Mouse (Mus musculus) kidney, adult 18-20 months (tissue): ENCODE measurements at regions not wholly inside any gene's neighbourhood (a gene's known extent, or its start where the extent isn't known, plus 50 kb on each side); places are given as distances from the start of the nearest gene placed in this dataset.

Experiments
- DNase-seq: peaks from one replicate; pipeline ENCODE4 v3.0.0; 2021

GRCm38 (mm10) chr8:34539232-34539631, 427.7 kb upstream of the Gm10131 start:
- no peak for DNase-seq

- DNase-seq = no peak
Observed at GRCm38 (mm10) chr8:34535434-34535833, 423.9 kb upstream of the Gm10131 start.

GRCm38 (mm10) chr8:34533421-34533820, 421.9 kb upstream of the Gm10131 start:
- no peak for DNase-seq

- no peak for DNase-seq
Observed at GRCm38 (mm10) chr8:34530896-34531679, 419.6 kb upstream of the Gm10131 start.

GRCm38 (mm10) chr8:34530046-34530445, 418.5 kb upstream of the Gm10131 start:
- DNase-seq = no peak

GRCm38 (mm10) chr8:34529452-34529851, 417.9 kb upstream of the Gm10131 start:
- DNase-seq = no peak

- no peak for DNase-seq
Observed at GRCm38 (mm10) chr8:34528213-34528612, 416.7 kb upstream of the Gm10131 start.

- DNase-seq = no peak
Observed at GRCm38 (mm10) chr8:34525231-34525630, 413.7 kb upstream of the Gm10131 start.

GRCm38 (mm10) chr8:34523849-34524248, 412.3 kb upstream of the Gm10131 start:
- DNase-seq = no peak

GRCm38 (mm10) chr8:34521316-34521715, 409.8 kb upstream of the Gm10131 start:
- no peak for DNase-seq

- no peak for DNase-seq
Observed at GRCm38 (mm10) chr8:34520664-34521063, 409.1 kb upstream of the Gm10131 start.

GRCm38 (mm10) chr8:34513459-34514090, 402.0 kb upstream of the Gm10131 start:
- DNase-seq = no peak

- DNase-seq = no peak
Observed at GRCm38 (mm10) chr8:34505829-34506555, 394.5 kb upstream of the Gm10131 start.

GRCm38 (mm10) chr8:34505102-34505501, 393.6 kb upstream of the Gm10131 start:
- no peak for DNase-seq

GRCm38 (mm10) chr8:34502606-34503162, 391.1 kb upstream of the Gm10131 start:
- no peak for DNase-seq

GRCm38 (mm10) chr8:34499196-34499595, 387.7 kb upstream of the Gm10131 start:
- DNase-seq = no peak

GRCm38 (mm10) chr8:34496751-34497150, 385.2 kb upstream of the Gm10131 start:
- no peak for DNase-seq

GRCm38 (mm10) chr8:34495974-34496373, 384.4 kb upstream of the Gm10131 start:
- DNase-seq = no peak

GRCm38 (mm10) chr8:34488746-34489400, 377.3 kb upstream of the Gm10131 start:
- DNase-seq = no peak

GRCm38 (mm10) chr8:34486433-34487096, 375.0 kb upstream of the Gm10131 start:
- no peak for DNase-seq

GRCm38 (mm10) chr8:34485905-34486304, 374.4 kb upstream of the Gm10131 start:
- no peak for DNase-seq

GRCm38 (mm10) chr8:34485346-34485745, 373.8 kb upstream of the Gm10131 start:
- DNase-seq = no peak
